Mouse (Mus musculus) hematopoietic stem cell, adult 5-6 weeks (primary cell): ENCODE results near the gene Evl. TPM values are rescaled to one million over a fixed set of nuclear protein-coding genes. Genes with fewer than 3 reads are reported as not detected.

Experiments used
- ATAC-seq, 2 experiments: fragments of 125-278 bp in 1 of 2; replicated peaks in 1 of 2; 2 replicates each; pipeline ENCODE4 v1.8.0; 2016 to 2017; ENCODE audit warnings: inconsistent platforms in 2 of 2, mild to moderate bottlenecking in 2 of 2, moderate number of reproducible peaks in 2 of 2, low read depth in 1 of 2, moderate TSS enrichment in 1 of 2; ENCODE audit not compliant: low FRiP score in 2 of 2, poor library complexity in 2 of 2, severe bottlenecking in 2 of 2, insufficient read depth in 1 of 2, low TSS enrichment in 1 of 2
- total RNA-seq: library from RNA; stranded (forward); fragments of 172-1452, 232-1000 nt; gene quantifications from 2 replicates; pipeline ENCODE4 v1.2.3, GENCODE M21; 2017

The Evl gene
- total RNA-seq, 1 experiment from 2014 or later: 19.3 TPM

DNA sequence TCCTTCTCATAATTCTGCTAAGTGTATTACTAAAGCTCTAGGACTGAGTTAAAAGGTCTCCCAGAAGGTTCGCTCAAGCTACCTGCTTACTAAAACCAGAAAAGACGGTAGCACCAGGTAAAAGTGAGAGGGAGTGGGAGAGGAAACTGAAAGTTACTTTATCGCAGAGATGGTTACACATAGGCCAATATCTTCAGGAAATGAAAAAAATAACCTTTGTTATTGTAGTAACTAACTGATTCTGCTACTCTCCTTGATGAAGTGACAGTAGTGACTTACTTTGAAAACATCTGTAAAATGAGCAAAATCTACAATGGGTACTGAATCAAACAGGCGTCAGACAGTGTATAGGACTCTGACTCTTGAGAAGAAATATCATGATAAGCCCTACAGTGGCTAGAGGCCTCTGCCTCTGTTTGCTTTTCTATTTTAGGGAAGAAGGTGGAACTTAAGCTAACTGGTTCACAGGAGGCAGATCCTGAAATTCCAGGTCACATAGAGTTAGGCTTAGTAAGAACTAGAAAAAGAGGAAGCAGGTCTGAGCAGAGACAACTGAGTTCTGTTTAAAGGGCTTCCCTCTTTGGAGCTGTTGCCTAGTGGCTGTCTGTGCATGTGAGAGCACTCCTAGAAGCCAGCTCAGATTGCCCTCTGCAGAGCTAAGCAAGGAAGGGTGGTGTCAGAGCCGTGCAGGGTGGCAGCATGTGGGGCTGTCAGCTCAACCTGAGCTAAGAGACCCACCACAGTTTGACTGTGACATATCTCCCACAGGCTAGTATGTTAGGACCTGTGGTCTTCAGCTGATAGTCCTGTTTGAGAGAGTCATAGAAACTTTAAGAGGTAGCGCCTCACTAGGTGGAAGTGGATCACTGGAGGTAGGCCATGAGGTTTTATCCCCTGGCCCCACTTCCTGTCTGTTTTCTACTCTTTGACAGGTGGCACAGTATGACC is 76.5 kb downstream of the Evl start:
- peak; percentile 80 to 87 for ATAC-seq

DNA sequence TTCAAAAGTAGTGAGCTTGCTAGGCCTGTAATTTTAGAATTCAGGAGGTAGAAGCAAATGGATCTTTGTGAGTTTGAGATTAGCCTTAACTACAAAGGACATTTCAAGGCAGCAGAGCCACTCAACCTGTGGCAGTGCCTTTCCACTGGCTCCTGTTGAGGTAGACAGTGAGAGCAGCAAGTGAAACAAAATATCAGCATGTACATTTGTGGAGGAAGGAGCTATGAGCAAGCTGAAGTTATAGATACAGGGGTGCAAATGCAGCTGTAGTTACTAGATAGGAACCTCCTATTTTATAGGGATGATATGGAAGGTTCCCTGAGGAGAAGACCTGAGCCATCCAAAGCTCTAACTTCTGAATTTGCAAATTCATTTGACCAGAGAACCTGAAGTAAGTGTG is 78.0 kb downstream of the Evl start:
- ATAC-seq: no peak

DNA sequence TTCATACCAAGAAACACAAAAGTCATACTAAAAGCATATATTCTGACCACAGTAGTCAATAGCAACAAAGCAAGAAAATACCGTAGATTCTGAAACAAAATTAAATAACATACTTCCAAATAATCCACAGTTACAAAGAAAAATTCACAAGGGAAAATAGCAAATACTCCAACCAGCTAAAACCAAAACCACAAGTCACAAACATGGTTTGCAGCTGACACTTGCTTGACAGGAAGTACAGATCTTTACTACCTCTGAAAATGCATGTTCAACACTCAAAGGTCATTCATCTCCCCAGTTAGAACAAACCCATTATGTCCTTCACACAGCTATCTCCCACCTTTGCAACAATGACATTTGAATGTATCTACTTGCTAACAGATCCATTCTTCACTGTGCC is 79.5 kb downstream of the Evl start:
- no peak for ATAC-seq

GRCm38 (mm10) chr12:108635501-108635900 is 81.0 kb downstream of the Evl start:
- ATAC-seq: peak; percentile 3 to 10; a peak in 1 of 4 replicates

GRCm38 (mm10) chr12:108637440-108637839 is 82.9 kb downstream of the Evl start:
- ATAC-seq: no peak

GRCm38 (mm10) chr12:108639126-108639525 is 84.6 kb downstream of the Evl start:
- ATAC-seq: peak in 1 of 2 experiments; percentile 27; a peak in 1 of 4 replicates

DNA sequence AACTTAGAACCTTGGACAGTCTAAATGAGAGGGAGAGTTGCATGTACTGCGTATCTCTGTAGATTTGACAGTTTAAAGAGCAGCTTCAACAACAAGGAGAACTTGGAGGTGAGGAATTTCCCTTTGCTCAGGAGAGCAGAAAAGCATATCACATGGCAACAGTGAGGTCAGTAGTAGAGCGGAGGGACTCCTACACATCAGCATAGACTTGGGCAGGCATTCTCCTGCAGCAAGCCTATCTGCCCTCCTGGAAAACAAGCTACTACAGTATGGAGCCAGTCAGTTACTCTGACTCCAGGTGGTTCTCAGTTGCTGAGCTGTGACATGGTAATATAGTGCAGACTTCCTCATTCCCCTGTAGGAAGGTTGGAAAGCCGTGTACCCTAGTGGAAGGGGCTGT is 87.5 kb downstream of the Evl start:
- ATAC-seq: peak in 1 of 2 experiments; percentile 30; a peak in 1 of 4 replicates

GRCm38 (mm10) chr12:108646234-108646633 is 91.7 kb downstream of the Evl start:
- ATAC-seq: no peak

GRCm38 (mm10) chr12:108647784-108648183 is 93.3 kb downstream of the Evl start:
- ATAC-seq: peak in 1 of 2 experiments; percentile 21; a peak in 1 of 4 replicates

DNA sequence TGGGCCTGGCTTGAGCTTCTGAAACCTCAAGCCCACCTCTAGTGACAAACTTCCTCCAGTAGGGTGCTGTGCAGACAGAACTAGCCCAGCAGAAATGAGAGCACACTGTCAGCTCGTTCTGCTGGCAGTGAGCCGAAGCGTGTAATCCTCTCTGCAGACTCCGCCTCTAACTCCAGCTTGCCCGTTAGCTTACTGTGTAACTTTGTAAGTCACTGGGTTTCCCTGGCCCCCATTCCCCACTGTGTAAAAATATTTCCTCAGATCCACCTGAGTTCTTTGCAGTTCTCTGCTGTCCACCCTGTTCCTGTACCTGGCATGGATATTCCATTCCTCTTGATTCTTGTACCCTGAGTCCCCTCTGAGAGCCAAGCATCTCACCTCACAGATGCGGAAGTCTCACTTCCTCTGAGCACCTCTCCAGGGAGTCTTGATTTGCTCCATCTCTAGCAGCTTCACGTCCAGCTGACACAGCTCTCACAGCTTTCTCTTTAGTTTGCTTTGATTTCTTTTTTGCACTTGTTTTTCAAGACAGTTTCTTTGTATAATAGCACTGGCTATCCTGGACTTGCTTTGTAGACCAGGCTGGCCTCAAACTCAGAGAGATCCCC is 96.6 kb downstream of the Evl start:
- no peak for ATAC-seq

- peak; percentile 68 to 80 for ATAC-seq
These were observed 99.1 kb downstream of the Evl start for GRCm38 (mm10) chr12:108653358-108654335.

- peak; percentile 51 to 66; a peak in 3 of 4 replicates for ATAC-seq
These were observed 102.8 kb downstream of the Evl start for GRCm38 (mm10) chr12:108657350-108657749.

DNA sequence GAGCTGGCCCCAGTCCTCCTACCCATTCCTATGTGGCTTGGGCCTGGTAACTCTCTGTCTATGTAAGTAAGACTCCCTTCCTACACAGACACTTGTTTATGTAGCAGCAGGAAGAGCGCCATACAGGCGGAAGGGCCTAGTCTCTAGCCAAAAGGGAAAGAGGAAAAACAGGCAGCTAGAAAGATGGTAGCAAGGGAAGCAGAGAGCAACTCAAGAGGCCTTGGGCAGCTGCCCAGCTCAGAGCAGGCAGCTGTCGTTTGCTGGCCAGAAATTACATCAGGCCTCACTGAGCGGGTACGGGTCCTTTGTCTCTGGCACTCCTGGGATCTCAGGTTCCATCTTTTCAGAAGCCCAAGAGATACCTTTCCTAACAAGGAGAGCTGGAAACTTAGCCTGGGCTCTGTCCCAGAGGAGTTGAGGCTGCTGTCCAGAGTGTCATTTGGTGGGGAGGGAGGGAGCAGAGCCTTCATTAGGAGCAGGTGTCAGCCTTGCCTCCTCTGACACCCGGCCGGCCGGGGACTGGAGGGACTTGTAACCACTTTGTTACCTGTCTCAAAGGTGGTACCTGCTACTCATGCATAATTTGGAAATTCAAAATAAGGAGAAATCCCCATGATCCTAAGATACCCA is 114.2 kb downstream of the Evl start:
- ATAC-seq: no peak

- no peak for ATAC-seq
These were observed 117.0 kb downstream of the Evl start for GRCm38 (mm10) chr12:108671541-108671940.

GRCm38 (mm10) chr12:108672908-108673307 is 118.4 kb downstream of the Evl start:
- no peak for ATAC-seq

DNA sequence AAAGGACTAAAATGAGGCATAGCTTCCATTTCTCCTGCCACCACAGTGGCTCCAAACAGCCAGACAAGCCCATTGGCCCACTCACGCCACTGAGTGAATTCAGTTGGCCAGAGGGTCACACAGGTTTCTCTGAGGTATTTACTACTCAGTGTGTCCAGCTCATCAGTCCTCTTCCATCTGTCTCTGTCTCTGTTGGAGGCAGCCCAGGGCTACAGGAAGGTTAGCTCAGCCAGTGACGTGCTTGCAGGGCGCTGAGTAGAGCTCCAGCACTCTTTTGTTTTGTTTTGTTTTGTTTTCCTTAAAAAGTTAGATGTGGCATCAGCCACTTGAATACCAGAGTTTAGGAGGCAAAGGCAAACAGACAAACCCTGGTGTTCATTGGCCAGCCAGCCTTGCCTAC is 119.0 kb downstream of the Evl start:
- no peak for ATAC-seq

GRCm38 (mm10) chr12:108674502-108674901 is 120.0 kb downstream of the Evl start:
- ATAC-seq: no peak
